Mouse (Mus musculus) E14TG2a.4 (cell line): Measurements from ENCODE around the gene Antxr1.

Experiments
- CTCF ChIP-seq: conservative IDR thresholded peaks from 2 replicates; pipeline ENCODE4 v1.5.1; 2014; ENCODE audit warnings: low read length
- NANOG ChIP-seq: IDR thresholded peaks from 2 replicates; pipeline ENCODE4 v1.6.1; 2014; ENCODE audit warnings: borderline replicate concordance, low read length, mixed read lengths

DNA sequence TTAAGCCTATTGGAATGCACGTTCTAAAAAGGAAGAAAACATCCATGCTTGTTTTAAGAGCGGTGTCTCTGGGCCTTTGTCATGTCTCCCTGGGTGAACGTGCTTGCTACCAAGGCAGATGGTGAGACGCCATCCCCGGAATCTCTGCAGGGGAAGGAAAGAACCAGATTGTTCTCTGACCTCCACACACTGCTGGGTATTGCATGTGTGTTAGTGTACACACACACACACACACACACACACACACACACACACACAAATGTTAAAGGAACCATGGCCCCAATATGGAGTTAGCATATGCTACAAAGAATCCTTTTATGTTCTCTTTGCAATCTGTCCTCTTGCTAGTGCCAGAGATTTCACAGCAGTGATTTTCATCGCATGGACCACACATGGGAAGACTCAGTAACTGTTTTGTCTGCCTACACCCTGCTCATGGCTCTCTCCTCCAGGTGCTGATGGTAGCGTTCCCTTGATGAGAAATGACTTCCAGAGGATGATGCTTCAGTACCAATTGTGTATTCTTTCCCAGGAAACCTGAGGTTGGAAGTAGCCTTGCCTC lies 177.5 kb downstream of the Antxr1 start:
- TF ChIP-seq CTCF (no peak), NANOG (no peak)
